Mouse (Mus musculus) heart, adult 11 months (tissue): ENCODE measurements at regions not wholly inside any gene's neighbourhood (a gene's known extent, or its start where the extent isn't known, plus 50 kb on each side); places are given as distances from the start of the nearest gene placed in this dataset.
A peak's percentile ranks its signal among the peaks of the same experiment; 100 is the strongest.

ENCODE experiments used
- DNase-seq: peaks from one replicate; pipeline ENCODE4 v3.0.0; 2022

DNA sequence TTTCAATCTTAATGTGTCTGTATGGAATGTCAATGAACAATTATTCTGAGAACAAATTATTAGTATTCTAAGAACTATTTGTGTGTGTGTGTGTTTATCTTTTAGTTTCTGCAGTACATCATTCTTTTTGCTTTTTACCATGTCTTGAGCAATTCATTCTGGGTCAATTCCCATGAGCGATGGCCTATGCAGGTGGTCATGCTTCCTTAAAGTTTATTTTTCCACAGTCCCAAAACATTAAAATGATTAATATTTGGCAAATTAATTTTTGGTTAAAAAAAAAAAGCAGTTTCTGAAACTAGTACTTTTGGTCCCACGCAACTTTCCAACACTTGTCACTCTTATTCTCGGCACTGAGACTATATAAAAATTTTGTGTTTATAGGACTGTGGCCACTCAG lies 416.8 kb upstream of the Rgmb start:
- DNase-seq, result peak; percentile 89

- DNase-seq, result no peak
Measured at GRCm38 (mm10) chr17:16221253-16221652, 390.4 kb upstream of the Rgmb start.

GRCm38 (mm10) chr17:16219675-16220566 lies 389.1 kb upstream of the Rgmb start:
- DNase-seq, result no peak

- peak; percentile 94 for DNase-seq
Measured at GRCm38 (mm10) chr17:16218623-16219022, 387.8 kb upstream of the Rgmb start.

DNA sequence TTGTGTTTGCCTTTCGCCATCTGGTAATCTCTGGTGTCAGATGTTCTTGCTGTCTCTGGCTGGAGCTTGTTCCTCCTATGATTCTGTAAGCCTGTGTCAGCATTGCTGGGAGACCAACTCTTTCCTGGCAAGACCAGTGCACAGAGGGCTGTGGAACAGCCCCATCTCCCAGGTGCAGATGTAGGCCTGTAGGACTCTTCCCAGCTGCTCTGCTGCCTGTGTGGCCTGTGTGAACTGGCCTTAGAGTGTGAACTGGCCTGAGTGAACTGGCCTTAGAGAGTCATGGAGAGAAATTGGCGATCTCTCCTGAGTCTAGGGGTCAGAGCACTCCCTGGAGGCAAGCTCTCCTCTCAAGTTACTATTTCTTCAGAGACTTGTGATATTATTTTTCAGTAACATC lies 386.0 kb upstream of the Rgmb start:
- peak; percentile 96 for DNase-seq

GRCm38 (mm10) chr17:16193636-16194035 lies 362.8 kb upstream of the Rgmb start:
- no peak for DNase-seq

GRCm38 (mm10) chr17:16180856-16181255 lies 350.0 kb upstream of the Rgmb start:
- no peak for DNase-seq

- no peak for DNase-seq
Measured at GRCm38 (mm10) chr17:16178102-16178501, 347.3 kb upstream of the Rgmb start.

- DNase-seq, result no peak
Measured at GRCm38 (mm10) chr17:16176782-16177510, 346.1 kb upstream of the Rgmb start.

DNA sequence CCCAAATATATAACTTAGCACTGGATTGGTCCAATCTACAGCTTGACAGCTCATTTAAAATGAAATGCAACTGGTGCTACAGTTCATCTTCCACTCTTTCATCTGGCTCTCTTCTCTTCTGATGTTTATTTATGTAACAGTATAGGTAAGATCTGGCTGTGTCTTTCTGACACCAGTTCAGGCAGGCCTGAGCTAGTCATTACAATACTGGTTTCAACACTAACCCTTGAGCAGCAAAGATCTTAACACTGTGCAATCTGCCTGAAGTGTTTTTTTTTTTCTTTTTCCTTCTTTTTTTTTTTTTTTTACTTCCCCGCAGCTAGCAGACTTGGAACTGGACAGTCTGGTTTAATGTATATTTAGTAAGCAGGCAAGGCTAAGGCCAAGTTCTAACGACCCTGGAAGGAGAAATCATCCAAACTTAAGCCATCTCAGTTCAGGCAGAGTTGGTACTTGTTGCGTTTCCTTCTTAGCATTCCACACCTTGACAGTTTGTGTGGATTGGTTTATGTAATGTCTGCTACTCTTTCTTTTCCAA lies 342.8 kb upstream of the Rgmb start:
- DNase-seq, result no peak

- peak; percentile 95 for DNase-seq
Measured at GRCm38 (mm10) chr17:16166731-16167130, 335.9 kb upstream of the Rgmb start.

- DNase-seq, result no peak
Measured at GRCm38 (mm10) chr17:16158119-16158518, 327.3 kb upstream of the Rgmb start.

DNA sequence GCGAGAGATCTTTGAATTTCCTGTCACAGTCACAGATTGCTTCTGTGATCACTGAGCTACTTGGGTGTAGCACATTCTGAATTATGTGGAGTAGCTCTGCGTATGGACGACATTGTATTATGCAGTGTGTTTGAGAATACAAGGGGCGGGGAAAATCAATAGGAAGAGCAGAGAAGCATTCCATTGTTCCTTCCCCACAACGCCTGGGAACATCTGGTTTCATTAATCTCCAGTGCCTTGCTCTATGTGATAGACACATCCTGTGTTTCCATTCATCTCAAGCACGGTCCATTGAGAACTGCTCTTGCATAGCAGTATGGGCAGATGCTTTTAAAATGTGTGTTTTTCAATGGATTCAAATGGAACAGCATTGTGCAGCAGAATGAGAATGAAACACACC lies 326.9 kb upstream of the Rgmb start:
- no peak for DNase-seq

- no peak for DNase-seq
Measured at GRCm38 (mm10) chr17:16157135-16157534, 326.3 kb upstream of the Rgmb start.

- no peak for DNase-seq
Measured at GRCm38 (mm10) chr17:16156596-16156995, 325.8 kb upstream of the Rgmb start.

DNA sequence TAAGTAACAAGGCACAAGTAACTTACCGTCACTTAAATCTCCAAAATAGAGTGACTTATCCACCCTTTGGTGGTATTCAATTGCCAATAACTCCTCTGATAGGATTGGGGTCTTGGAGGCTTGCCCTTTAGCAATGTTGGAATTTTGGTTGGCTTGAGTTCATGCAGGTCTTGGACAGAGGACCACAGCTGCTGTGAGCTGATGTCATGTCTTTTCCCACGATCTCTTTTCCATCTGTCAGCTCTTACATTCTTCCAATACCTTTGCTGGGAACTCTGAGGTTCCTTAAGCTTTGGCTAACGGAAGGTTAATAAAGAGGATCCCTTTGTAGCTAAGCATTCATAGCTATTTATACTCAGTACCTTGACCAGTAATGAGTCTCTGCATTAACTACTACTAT lies 324.7 kb upstream of the Rgmb start:
- no peak for DNase-seq
